Mouse (Mus musculus) spleen, postnatal 4 days (tissue): ENCODE data around the gene Prc1.
A peak's percentile ranks its signal among the peaks of the same experiment; 100 is the strongest.
"Not testable (repeated sequence)": the region's sequence is repeated elsewhere in the genome, so short reads cannot be mapped to it uniquely, and the experiment has no call there.

Experiments
- DNase-seq, 2 experiments: peaks; one replicate each; pipeline ENCODE4 v3.0.0; 2022; ENCODE audit warnings: low spot score in 2 of 2

The Prc1 gene

DNA sequence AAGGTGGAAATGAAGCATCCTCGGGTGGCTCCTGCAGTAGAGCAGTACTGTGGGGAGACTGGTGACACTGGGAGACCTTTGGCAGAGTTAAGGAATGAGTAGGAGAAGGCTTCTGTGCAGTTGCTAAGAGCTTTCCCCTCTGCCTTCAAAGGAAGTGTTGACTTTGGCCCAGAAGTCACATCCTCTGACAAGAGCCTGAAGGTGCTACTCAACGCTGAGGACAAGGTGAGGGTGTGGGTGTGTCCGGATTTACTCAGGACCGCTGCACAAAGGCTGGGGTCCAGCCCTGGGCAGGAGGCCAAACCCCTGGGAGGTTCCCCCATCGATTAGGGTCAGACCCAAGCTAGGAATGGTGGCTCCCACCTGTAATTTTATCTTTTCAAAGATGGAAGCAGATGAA lies 9.9 kb upstream of the Prc1 start:
- no peak for DNase-seq

DNA sequence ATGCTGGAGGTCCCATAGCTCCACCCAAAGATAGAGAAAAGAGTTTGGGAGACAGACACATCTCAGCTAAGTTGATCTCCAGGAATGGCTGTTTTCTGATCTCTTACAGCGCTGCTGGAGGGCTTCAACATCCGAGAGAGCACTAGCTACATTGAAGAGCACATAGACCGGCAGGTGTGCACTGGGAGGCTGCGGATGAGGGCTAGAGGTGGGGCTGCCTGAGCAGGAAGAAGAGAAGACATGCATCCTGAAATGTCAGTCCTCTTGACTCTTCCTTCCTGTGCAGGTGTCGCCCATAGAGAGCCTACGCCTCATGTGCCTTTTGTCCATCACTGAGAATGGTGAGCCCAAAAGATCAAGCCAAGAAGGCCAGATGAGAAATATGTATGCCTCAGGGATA lies 8.5 kb upstream of the Prc1 start:
- no peak for DNase-seq

DNA sequence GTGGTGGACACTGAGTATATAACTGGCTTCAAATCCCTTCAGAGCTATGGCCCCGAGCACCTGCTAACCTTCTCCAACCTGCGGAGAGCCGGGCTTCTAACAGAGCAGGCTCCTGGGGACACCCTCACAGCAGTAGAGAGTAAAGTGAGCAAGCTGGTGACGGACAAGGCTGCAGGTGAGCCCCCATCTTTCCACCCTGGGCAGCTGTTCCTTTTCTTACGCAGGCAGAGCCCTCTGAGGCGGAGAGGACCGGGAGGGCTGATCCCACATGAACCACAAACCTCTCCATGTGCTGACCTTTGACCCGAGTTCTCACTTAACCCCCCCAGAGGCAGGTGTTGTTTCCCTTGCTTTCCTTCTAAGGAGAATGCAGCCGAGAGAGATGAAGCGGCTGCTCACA lies 6.5 kb upstream of the Prc1 start:
- no peak for DNase-seq

DNA sequence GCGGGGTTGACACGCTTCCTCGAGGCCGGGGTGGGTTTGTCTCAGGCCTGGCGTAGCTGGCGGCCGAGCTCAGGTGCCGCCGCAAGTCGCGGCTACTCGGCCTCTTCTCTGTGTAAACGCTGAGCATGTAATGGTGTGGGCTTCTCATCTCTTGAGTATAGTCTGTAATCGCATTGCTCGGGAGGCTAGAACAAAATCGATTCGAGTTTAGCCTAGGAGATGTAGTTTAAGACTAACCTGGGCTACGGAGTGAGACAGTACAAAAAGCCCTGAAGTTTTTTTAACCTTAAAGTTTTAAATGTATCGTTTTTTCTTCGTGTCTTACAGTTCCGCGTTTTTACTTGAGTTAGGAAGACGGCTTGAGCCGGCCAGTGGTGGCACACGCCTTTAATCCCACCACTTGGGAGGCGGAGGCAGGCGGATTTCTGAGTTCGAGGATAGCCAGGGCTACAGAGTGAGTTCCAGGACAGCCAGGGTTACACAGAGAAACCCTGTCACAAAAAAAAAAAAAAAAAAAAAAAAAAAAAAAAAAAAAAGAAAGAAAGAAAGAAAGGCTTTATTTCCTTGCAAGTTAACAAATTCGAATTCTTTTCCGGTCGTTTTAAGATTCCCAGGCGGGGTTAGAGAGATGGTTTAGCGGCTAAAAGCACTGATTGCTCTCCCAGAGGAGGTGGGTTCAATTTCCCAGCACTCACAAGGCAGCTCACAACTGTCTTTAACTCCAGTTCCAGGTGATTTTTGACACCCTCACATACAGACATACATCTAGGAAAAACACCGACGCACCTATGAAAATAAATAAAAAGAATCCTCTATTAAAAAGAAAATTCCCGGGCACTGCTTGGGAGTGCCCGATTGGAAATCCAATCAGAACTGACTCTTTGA lies 756 bp downstream of the Prc1 start:
- peak; percentile 35 to 71 for DNase-seq

DNA sequence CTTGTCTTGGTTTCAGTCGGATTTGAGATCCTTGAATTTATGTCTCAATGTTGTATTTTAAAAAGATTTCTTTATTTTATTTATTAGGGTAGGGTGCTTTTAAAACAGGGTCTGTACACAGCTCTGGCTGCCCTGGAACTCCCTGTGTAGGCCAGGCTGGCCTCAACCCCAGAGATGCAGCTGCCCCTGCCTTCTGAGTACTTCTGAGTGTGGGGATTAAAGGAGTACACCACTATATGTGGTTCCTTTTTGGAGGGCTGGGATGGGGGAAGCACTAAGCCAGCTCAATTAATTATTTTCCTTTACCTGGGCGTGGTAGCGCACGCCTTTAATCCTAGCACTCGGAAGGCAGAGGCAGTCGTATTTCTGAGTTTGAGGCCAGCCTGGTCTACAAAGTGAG lies 2.2 kb downstream of the Prc1 start:
- no peak for DNase-seq

DNA sequence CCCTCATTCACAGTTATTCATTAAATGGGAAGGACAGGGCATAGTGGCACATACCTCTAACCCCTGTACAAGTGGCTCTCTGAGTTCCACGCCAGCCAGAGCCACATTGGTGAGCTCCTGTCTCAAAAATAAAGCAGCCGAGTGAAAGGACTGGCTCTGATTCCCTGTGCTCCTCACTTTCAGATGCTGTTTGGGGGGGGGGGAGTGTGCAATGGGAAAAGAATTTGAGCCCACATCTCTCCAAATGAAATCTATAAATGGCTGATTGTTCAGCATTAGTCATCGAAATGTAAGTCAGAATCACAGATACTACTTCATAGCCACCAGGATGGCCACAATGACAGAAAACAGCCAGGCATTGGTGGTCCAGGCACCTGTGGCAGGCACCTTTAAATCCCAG lies 2.8 kb downstream of the Prc1 start:
- no peak for DNase-seq

DNA sequence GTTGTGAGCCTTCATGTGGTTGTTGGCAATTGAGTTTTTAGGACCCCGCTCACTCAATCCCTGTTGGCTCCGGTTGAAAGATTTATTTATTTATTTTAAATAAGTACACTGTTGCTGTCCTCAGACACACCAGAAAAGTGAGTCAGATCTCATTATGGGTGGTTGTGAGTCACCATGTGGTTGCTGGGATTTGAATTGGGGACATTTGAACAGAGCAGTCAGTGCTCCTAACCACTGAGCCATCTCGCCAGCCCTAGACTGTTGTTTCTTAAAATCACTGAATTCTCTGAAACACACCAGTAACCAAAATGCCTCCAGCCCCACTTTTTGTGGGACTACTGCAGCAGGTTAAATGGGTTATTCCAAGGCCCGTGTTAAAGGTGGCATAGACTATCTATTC lies 4.5 kb downstream of the Prc1 start:
- DNase-seq: no peak

DNA sequence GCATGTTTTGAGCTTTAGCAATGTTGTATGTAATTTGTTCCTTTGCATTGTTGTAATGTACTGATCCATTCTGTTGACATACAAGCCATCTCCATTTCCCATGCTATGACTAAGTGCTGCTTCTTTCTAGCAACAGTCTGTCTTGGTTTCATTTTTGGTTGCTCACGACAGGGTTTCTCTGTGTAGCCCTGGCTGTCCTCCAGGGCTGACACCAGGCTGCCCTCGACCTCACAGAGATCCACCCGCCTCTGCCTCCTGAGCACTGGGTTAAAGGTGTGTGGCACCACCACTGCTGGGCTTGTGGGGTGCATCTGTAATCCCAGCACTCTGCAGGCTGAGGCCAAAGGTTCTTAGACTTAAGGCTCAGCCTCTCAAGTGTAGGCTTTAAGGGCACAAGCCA lies 5.3 kb downstream of the Prc1 start:
- no peak for DNase-seq

DNA sequence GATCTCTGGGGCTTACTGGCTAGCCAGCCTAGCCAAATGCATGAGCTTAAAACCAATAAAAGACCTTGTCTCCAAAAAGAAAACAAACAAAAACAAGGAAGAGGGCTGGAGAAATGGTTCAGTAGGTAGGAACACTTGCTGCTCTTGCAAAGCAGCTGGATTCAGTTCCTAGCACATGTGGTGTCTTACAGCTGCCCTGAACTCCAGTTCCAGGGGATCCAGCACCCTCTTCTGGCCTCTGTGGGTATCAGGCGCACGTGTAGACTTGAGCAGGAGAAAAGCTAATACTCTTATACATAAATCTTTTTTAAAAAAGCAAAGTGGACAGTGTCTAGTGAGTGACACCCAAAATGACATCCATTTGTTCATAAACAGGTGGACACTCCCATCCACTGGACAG lies 7.3 kb downstream of the Prc1 start:
- no peak for DNase-seq

DNA sequence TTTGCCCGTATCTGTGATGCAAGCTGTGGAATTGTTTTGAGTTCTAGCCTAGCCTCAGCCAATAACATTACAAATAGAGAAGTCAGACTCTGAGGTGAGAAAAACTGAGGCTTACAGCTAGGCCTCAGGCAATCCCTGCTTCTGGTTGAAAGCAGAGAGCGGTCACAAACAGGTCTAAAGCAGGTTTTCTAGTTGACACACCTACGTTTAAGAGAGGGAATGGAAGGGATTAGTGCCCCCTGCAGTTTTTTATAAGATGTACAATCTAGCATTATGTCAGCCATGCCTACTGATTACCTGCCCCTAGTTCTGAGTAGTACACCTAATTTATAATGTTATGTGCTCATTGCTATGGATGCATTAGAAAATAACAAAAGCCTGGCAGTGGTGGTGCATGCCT lies 13.5 kb downstream of the Prc1 start:
- no peak for DNase-seq

DNA sequence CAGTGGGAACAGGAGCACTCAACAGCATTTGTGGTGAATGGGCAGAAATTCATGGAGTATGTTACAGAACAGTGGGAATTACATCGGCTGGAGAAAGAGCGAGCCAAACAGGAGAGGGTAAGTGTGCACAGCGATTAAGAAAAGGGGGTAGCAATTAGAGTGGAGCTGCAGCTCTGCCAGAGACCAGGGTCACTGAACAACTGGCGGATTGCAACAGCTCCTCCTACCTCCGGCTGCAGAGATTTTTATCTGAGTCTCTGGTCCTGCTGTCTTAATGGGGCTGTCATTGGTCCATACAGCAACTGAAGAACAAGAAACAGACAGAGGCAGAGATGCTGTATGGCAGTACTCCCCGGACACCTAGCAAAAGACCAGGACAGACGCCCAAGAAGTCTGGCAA lies 16.5 kb downstream of the Prc1 start:
- no peak for DNase-seq

DNA sequence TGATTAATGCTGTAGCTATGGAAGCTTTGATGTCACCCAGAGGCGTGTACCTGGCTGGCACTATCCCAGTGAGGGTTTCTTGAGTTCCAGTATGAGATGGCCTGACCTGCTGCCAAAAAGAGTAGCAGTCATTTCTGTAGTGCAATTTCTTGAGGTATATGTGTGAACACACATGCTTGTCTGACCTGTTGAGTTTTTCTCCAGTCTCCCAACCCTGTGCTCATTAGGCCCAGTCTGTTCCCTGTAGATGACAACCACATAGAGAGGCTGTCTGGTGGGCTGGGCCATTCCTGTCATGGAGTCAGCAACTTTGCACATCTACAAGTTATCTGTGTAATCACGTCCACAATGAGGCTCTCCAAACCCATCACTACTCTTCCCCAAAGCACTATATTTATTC lies 21.5 kb downstream of the Prc1 start:
- DNase-seq: no peak

DNA sequence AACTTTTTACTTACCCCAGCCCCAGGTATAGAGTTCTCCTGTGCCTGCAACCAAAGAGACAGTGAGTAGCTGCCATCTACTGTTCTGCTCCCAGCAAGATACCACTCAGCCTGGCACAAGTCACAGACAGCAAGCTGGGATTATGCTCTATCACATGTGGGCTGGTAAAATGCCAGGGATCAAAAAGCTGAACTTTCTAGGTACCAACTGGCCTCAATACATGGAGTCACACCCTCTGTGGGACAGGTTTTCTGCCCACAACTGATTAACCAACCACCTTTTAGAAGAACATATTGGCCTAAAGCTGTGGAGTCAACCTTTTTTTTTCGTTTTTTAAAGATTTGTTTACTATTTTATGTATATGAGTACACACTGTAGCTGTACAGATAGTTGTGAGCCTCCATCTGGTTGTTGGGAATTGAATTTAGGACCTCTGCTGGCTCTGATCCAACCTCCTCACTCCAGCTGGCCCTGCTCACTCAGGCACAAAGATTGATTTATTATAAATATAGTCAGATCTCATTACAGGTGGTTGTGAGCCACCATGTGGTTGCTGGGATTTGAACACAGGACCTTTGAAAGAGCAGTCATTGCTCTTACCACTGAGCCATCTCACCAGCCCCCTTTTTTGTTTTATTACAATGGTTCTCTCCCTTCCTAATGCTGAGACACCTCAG lies 23.3 kb downstream of the Prc1 start:
- no peak for DNase-seq

DNA sequence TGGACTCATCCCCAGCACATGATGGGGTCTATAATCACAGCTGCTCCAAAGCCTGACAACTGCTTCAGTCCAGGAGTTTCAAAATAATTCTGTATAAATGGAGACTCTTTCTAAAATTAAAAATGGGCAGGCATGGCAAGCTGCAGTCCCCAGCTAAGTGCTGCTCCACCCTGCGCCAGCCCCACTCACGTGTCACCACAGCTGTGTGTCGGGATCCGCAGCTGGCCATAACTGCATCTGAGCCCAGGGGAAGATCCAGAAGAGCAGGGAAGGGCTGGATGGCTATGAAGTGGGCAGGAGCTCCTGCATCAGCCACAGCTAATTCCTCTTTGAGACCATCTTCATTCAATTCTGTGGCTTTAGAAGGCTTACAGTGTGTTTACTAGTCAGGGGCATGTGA lies 24.4 kb downstream of the Prc1 start:
- DNase-seq: peak in 1 of 2 experiments; percentile 58

DNA sequence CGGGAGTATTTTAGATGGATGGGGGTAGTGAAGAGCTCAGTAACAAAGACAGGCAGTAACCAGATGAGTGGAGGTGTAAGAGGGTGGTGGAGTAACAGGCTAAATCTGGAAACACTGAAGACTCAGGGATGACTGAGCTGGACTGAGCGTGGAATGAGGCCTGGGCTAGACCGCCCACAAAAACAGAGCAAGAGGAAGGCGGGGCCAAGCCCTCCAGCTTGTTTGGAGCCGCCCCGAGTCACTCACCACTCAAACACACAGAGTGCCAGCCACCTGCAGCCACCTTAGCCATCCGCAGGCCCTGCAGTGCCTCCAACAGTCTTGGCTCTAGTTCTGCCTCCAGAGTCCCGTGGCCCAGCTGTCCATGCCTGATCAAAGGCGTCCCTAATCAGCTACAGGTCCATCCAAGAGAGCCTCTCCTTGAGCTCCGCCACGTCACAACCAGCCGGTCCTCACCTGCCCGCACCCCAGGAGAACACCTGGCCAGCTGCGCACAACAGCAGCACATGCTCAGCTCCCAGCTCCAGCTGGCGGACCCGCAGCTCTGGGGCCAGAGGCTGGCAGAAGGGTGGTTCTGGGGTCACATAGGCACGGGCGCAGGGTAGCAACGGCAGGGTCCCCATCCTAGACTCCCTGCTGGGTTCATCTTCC lies 25.7 kb downstream of the Prc1 start:
- DNase-seq: peak in 1 of 2 experiments; percentile 58

DNA sequence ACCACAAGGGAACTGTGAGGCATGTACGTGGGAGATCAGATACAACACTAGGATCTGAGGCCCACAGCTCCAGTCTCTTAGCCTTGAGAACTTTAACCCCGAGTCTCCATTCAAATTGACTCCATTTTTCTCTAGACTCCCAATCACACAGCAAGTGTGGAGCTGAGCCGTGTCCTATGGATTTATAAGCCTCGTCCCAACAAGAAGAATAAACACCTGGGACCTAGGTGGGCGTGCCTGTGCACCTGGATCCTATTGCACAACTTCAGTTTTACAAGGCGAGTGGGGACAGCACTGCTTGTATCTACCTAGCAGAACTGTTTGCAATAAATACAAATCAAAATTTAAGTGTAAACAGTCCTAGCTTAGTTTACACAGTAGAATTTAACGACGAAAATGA lies 29.1 kb downstream of the Prc1 start:
- peak in 1 of 2 experiments; percentile 55 for DNase-seq

DNA sequence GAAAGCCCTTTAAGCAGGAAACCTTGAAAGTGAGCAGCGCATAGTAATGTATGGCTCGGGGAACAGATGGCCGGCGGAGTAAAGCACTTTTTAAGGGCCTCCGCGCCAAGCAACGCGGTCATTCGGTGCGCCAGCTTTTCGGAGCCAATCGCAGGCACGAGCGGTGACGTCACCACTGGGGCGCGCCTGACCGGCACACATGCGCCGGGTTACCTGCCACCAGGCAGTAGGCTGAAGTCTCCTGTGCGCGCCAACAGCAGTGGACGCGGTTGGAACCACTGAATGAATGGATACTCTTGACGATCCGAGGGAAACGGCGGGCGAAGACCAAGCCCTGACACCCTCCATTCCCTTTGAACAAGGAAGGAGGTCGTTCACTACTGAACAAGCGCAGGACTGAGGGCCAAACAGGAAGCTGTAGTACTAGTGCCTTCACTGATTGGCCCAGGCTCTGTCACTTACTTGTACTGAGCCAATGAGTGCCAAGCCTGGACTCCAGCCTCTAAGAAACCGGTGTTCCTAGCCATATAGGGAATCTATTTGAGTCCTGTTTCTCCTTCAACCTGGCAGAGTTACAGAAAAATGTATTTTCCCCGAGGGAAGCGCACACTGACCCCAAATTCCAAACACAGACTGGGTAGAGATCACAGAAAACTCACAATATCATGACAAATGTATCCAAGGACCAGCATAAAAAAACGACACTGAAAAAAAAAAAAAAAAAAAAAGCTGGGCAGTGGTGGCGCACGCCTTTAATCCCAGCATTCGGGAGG lies 30.0 kb downstream of the Prc1 start, which contains the start of gene Rccd1:
TSS of gene Rccd1 (minus strand) at position 412 of the 773 bp plus-strand sequence.
- DNase-seq: peak; percentile 92 to 97

DNA sequence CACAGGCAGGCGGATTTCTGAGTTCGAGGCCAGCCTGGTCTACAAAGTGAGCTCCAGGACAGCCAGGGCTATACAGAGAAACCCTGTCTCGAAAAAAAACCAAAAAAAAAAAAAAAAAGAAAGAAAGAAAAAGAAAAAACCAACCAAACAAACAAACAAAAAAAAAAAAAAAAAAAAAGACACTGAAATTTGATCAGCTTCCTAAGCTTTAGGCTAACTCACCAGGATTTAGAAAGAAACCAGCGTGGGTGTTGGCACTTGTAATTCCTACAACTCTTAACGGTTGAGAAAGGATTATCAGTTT lies 30.5 kb downstream of the Prc1 start:
- not testable (repeated sequence) for DNase-seq

DNA sequence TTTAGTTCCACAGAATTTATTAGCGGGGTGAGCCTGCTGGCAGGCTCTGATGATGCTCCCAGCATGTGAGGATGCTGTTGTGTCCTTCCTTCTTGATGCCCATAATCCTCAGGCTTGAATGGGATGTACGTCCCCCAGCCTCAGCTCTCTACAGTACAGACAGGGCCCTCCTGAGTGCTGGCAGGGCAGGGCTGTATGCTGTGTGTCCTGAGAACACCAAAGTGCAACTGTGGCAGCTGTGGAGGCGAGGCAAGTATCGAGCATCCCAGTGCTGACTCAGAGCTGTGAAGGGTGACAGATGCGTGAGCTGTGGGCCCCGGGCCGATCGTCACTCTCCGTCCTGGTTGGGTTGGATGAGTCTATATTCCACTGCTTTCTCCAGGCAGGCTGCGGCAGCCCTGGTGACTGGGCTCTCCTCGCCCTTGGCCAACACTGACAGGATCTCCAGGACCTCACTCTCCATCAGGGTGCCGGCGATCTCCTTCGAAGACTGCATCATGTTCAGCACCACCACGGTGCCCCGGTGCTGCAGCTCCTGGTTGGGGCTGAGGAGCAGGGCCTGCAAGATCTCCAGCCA lies 31.1 kb downstream of the Prc1 start:
- peak in 1 of 2 experiments; percentile 62 for DNase-seq

DNA sequence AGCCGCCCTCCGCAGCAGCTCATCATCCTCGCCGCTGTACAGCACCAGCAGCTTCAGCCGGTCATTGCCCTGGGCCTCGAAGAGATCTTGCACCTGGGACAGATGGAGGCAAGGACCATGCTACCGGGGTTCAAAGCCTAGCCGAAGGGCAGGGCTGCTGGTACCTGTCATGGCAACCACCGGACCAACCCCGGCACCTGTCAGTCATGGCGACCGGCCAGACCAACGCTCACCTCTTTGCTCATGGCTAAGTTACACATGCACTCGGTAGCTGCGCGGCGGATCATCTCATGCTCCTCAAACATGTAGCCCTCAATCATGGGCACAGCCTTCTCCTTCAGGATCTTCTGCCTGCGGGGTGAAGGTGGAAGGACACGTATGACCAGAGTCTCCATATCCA lies 31.8 kb downstream of the Prc1 start:
- DNase-seq: peak in 1 of 2 experiments; percentile 60

DNA sequence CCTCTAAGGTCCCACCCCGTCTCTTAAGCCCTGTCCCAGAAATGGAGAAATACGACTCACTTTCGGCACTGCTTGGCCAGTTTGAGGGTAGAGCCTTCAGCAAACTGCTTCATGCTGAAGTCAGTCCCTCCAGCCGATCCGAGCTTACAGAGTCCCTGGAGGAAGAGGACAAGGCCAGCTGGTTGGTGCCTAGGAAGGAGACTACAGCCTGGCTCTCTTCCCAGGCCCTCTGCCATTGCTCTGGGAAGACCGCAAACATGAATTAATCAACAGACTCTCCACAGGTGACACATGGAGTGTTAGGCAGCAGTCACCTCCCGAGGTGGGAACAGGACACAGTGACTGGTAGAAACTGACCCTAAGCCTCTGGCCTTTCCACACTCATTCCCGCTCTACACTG lies 36.0 kb downstream of the Prc1 start:
- DNase-seq: no peak

DNA sequence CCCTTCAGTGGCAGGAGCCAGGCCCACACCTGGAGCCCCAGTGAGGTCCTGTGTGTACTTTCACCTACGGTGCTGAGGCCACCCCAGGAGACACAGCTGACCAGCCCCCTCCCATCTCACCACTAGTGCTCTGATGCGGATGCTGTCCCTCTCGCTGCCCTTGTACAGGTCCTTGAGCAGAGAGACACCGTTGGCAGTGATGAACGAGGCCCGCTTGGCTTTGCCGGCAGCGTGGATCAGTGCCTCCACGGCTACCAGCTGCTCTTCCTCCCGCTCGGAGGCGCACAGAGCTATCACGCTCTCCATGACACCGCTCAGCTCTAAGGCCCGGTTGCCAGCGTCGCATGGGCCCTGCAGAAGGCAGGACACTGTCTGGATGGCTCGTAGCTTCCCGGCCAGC lies 37.2 kb downstream of the Prc1 start:
- no peak for DNase-seq
